Mouse (Mus musculus) heart, embryonic 11.5 days (tissue): ENCODE results near the gene Capzb. TPM values are rescaled to one million over a fixed set of nuclear protein-coding genes. Genes with fewer than 3 reads are reported as not detected.

ENCODE experiments used
- ATAC-seq: fragments of 200-750 bp; cut with Nextera tagmentation; replicated peaks from 2 replicates; pipeline ENCODE4 v1.8.0; 2017; ENCODE audit warnings: moderate library complexity; ENCODE audit not compliant: insufficient number of reproducible peaks, low FRiP score, low TSS enrichment
- H3K27ac ChIP-seq: fragments of 300-500 bp; sonication (generic); 2 replicates; pipeline ENCODE4 v1.5.1; 2014; ENCODE audit warnings: mild to moderate bottlenecking, low read depth, low read length
- H3K27me3 ChIP-seq: fragments of 300-500 bp; sonication (generic); 2 replicates; pipeline ENCODE4 v1.6.1; 2014; ENCODE audit warnings: mild to moderate bottlenecking, low read length, mixed read lengths; ENCODE audit not compliant: control insufficient read depth, insufficient read depth
- H3K36me3 ChIP-seq: fragments of 300-500 bp; sonication (generic); 2 replicates; pipeline ENCODE4 v1.6.1; 2014; ENCODE audit warnings: mild to moderate bottlenecking, low read length, moderate library complexity, mixed read lengths; ENCODE audit not compliant: control insufficient read depth, insufficient read depth
- H3K4me1 ChIP-seq: fragments of 300-500 bp; sonication (generic); 2 replicates; pipeline ENCODE4 v1.6.1; 2014; ENCODE audit warnings: low read length; ENCODE audit not compliant: control insufficient read depth, insufficient read depth
- H3K4me2 ChIP-seq: fragments of 300-500 bp; sonication (generic); 2 replicates; pipeline ENCODE4 v1.6.1; 2014; ENCODE audit warnings: mild to moderate bottlenecking, moderate library complexity
- H3K4me3 ChIP-seq: fragments of 300-500 bp; sonication (generic); 2 replicates; pipeline ENCODE4 v1.5.1; 2014; ENCODE audit warnings: low read depth, low read length
- H3K9ac ChIP-seq: fragments of 300-500 bp; sonication (generic); 2 replicates; pipeline ENCODE4 v1.6.1; 2014; ENCODE audit warnings: mild to moderate bottlenecking, low read depth, low read length, moderate library complexity
- H3K9me3 ChIP-seq: fragments of 300-500 bp; sonication (generic); replicated peaks from 2 replicates; pipeline ENCODE4 v1.6.1; 2016; ENCODE audit warnings: low read length; ENCODE audit not compliant: control insufficient read depth
- WGBS: fragments of 180-500 bp; shearing (Covaris S2); extraction: QIAGEN DNeasy Blood & Tissue Kit; methylation state at CpG from one replicate; pipeline ENCODE4 v1.1.7; 2014; ENCODE audit not compliant: insufficient replicate concordance; 5-methylcytosine and 5-hydroxymethylcytosine counted together
- polyA plus RNA-seq: library from polyadenylated mRNA; unstranded; fragments of >200 nt; fragmentation: Nextera tagmentation; extraction: Ambion mirVana; gene quantifications from 2 replicates; pipeline ENCODE4 v1.2.1, GENCODE M21; 2014

Capzb gene
- polyA plus RNA-seq, 1 experiment from 2014 or later = 319 TPM

GRCm38 (mm10) chr4:139175061-139175971 lies 17.4 kb upstream of the Capzb start:
- Histone ChIP-seq H3K4me2 (no peak overlapping the region), H3K27ac (no peak overlapping the region)
- ATAC-seq = no peak

GRCm38 (mm10) chr4:139176023-139176422 lies 16.7 kb upstream of the Capzb start:
- WGBS = 59% methylated on average over 6 of the region's 6 CpGs
- Histone ChIP-seq H3K9me3 (peaks cover 3% of the 10 kb centered on the region), H3K4me2 (no peak overlapping the region), H3K4me1 (no peaks in the 10 kb centered on the region; the same call in 1 of the 2 replicates), H3K27ac (no peak overlapping the region), H3K9ac (no peak overlapping the region), H3K4me3 (no peak overlapping the region), H3K36me3 (no peaks in the 10 kb centered on the region), H3K27me3 (no peaks in the 10 kb centered on the region)
- no peak for ATAC-seq

More at GRCm38 (mm10) chr4:139175061-139175971, 17.4 kb upstream of the Capzb start:
- 60% methylated on average over 20 of the region's 20 CpGs for WGBS
- Histone ChIP-seq H3K27me3 (no peaks in the 10 kb centered on the region), H3K9ac (no peak overlapping the region), H3K4me1 (no peaks in the 10 kb centered on the region; the same call in 1 of the 2 replicates), H3K36me3 (no peaks in the 10 kb centered on the region), H3K4me3 (no peak overlapping the region), H3K9me3 (peaks cover 3% of the 10 kb centered on the region)

GRCm38 (mm10) chr4:139177921-139178320 lies 14.8 kb upstream of the Capzb start:
- Histone ChIP-seq H3K9ac (no peak overlapping the region), H3K36me3 (no peaks in the 10 kb centered on the region), H3K27ac (no peak overlapping the region), H3K4me2 (no peak overlapping the region), H3K4me3 (no peak overlapping the region), H3K27me3 (no peaks in the 10 kb centered on the region), H3K9me3 (peaks cover 3% of the 10 kb centered on the region), H3K4me1 (no peaks in the 10 kb centered on the region; the same call in 1 of the 2 replicates)
- WGBS = 88% methylated on average over 3 of the region's 3 CpGs
- no peak for ATAC-seq

GRCm38 (mm10) chr4:139178377-139178776 lies 14.3 kb upstream of the Capzb start:
- H3K4me2 ChIP-seq = no peak overlapping the region
- no peak overlapping the region for H3K27ac ChIP-seq
- no peaks in the 10 kb centered on the region; the same call in 1 of the 2 replicates for H3K4me1 ChIP-seq
- WGBS = 95% methylated on average over 11 of the region's 11 CpGs
- no peaks in the 10 kb centered on the region for H3K27me3 ChIP-seq
- H3K9me3 ChIP-seq = peaks cover 3% of the 10 kb centered on the region
- no peak overlapping the region for H3K9ac ChIP-seq
- H3K36me3 ChIP-seq = no peaks in the 10 kb centered on the region
- no peak for ATAC-seq
- H3K4me3 ChIP-seq = no peak overlapping the region

- no peaks in the 10 kb centered on the region; the same call in 1 of the 2 replicates for H3K4me1 ChIP-seq
- H3K36me3 ChIP-seq = no peaks in the 10 kb centered on the region
- ATAC-seq = no peak
- H3K4me3 ChIP-seq = no peak overlapping the region
- peaks cover 3% of the 10 kb centered on the region for H3K9me3 ChIP-seq
- no peak overlapping the region for H3K9ac ChIP-seq
- WGBS = 82% methylated on average over 2 of the region's 2 CpGs
- no peak overlapping the region for H3K27ac ChIP-seq
- H3K27me3 ChIP-seq = no peaks in the 10 kb centered on the region
- no peak overlapping the region for H3K4me2 ChIP-seq
These were observed 13.5 kb upstream of the Capzb start for GRCm38 (mm10) chr4:139179218-139179617.

- Histone ChIP-seq H3K27me3 (no peaks in the 10 kb centered on the region), H3K36me3 (no peaks in the 10 kb centered on the region), H3K4me2 (no peak overlapping the region), H3K4me1 (no peaks in the 10 kb centered on the region; the same call in 1 of the 2 replicates), H3K9ac (no peak overlapping the region), H3K27ac (peak overlapping the region; percentile 22; the same call in 1 of the 2 replicates), H3K4me3 (no peak overlapping the region), H3K9me3 (peaks cover 3% of the 10 kb centered on the region)
- ATAC-seq = no peak; the same call in 1 of the 2 replicates
- 48% methylated on average over 17 of the region's 17 CpGs for WGBS
These were observed 12.7 kb upstream of the Capzb start for GRCm38 (mm10) chr4:139179731-139180625.

- no peak overlapping the region for H3K4me2 ChIP-seq
- no peak overlapping the region for H3K27ac ChIP-seq
- H3K4me1 ChIP-seq = no peaks in the 10 kb centered on the region; the same call in 1 of the 2 replicates
- ATAC-seq = no peak
- H3K4me3 ChIP-seq = no peak overlapping the region
- H3K27me3 ChIP-seq = no peaks in the 10 kb centered on the region
- no peaks in the 10 kb centered on the region for H3K36me3 ChIP-seq
- peaks cover 3% of the 10 kb centered on the region for H3K9me3 ChIP-seq
- H3K9ac ChIP-seq = no peak overlapping the region
These were observed 10.2 kb upstream of the Capzb start for GRCm38 (mm10) chr4:139182511-139182910.

GRCm38 (mm10) chr4:139185766-139186442 lies 6.8 kb upstream of the Capzb start:
- no peaks in the 10 kb centered on the region for H3K27me3 ChIP-seq
- WGBS = 84% methylated on average over 5 of the region's 5 CpGs
- no peak overlapping the region for H3K27ac ChIP-seq
- no peak overlapping the region for H3K9ac ChIP-seq
- H3K4me1 ChIP-seq = no peaks in the 10 kb centered on the region
- H3K36me3 ChIP-seq = 0 out of 2 replicates have a peak, but pooled peaks cover 2% of the 10 kb centered on the region
- no peak overlapping the region for H3K4me2 ChIP-seq
- ATAC-seq = no peak
- H3K4me3 ChIP-seq = no peak overlapping the region
- no peaks in the 10 kb centered on the region for H3K9me3 ChIP-seq
